Mouse (Mus musculus): Measurements from ENCODE around the gene Ncstn.

Ncstn gene

DNA sequence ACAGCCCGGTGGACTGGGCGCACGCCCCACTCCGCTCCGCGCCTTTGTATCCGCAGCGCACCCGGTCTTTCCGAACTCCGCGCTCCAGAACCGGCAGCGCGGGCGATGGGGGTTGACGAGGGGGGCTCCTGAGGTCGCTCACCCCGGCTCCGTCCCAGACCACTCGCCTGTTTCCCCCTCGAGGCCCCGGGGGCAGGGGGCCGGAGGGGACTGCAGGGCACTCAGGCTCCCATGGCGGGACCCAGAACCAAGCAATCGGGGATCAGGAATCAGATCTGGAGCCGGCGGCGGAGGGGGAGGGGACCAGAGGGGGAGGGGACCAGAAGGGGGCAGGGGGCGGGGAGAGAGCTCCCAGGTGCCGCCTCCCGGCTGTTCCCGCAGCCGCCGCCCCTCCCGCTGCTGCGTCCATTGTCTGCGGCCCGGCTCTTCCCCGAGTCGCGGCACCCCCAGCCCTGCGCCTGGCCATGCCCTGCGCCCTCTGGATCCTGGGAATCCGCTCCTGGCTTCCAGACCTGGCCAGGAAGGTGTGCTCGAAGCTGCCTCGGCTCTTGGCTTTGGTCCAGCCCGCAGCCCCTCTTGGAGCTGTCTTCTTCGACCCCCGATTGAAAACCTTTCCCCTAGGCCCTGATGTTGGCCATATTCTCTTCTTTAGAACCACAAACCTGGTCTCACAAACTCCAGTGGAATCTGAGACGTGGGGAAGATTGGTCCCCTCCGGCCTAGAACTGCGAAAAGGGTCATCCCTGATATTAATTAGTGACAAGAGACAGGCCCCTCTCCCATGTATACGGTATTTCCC, 55.4 kb downstream of the Ncstn start:
- DNase-seq (ENCODE audit: low spot score) = peak; percentile 70

DNA sequence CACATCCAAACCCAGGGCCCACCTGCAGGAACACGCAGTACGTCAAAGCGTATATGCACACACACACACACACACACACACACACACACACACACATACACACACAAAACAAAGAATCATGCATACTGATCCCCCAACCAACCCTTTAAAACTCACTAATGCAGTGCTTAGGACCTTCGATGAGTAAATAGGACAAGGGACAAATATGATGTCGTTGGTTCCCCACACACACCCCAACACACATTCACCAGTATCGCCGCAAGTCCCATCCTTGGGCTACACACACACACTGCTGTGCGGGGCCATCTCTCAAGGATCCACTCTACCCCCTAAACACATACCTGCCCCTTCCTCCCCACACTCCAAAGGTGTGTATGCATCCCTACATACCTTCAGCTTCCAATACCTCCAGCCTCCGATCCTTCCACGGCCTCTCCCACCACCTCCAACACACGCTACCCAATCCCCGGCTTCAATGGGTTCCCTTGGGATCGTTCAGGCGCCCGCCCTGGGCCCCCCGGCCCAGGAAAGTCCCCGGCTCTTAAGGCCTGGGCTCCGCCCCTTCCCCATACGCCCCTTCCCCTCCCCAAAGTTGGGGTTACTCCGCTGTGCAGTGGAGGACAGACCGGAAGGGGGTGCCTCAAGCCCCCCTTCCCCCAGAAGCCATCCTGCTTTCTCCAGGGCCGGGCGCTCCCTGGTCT, 56.2 kb downstream of the Ncstn start:
- DNase-seq (ENCODE audit: low spot score) = no peak

DNA sequence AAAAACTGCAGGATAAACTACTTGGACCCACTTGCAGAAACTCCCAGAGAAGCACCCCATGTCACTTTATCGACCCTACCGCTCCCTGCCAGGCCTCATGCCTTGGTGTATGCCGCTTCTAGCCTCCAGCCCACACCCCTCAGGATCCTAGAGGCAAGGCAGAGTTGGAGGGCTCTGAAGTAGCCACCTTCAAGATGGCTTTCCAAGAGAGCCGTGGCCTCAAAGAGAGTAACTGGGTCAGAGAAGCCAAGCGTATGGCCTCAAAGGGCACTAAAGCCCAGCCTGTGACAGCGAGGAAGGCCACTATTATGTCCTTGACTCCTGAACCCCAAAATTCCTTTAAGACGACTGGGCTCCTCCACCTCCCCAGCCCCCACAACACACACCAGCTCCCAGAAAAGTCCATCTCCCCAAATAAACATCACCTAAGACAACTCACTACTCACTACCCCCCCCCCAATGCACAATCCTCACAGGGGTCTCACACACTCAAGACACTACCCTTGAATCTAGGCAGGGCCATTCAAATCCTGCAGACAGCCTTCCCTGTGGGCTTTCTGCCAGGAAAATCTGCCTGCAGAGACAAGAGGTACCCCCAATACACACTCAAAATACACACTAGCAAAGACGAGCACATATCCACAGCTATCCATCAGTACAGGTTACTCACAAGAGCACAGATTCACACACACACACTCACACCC, 57.2 kb downstream of the Ncstn start:
- DNase-seq (ENCODE audit: low spot score) = no peak

DNA sequence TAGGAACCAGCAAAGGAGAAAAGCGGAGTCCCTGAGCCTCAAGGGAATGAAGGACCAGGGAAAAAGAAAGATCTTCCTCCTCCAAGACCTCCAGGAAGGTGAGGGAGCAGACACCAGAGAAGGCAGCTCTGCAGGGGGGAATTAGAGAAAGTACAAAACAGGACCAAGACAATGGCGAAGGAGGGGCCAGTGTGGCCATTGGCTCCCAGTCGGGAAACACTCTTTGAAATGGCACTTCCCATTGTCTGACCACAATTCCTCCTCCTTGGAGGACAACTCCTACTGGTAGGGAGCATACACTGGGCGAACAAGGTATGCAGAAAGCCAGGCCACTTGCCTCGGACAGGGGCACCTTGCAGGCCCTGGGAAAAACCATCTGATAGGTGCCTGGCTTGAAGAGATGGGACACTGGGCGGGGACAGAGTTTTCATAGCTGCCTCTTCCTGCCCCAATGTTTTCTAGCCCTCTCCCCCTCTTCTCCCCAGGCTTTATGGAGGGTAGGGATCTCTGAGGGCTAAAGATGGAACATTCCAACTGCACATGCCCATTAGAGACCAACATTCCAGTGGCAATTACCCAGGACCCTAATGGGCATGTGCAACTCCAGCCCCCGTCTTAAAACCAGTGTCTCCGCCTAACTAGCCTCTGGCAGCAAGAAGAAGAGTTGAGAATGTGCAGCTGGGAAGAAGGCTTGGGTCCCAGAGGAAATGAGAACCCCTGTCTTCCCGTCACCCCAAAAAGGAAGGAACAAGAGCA, 58.3 kb downstream of the Ncstn start:
- DNase-seq (ENCODE audit: low spot score) = no peak

DNA sequence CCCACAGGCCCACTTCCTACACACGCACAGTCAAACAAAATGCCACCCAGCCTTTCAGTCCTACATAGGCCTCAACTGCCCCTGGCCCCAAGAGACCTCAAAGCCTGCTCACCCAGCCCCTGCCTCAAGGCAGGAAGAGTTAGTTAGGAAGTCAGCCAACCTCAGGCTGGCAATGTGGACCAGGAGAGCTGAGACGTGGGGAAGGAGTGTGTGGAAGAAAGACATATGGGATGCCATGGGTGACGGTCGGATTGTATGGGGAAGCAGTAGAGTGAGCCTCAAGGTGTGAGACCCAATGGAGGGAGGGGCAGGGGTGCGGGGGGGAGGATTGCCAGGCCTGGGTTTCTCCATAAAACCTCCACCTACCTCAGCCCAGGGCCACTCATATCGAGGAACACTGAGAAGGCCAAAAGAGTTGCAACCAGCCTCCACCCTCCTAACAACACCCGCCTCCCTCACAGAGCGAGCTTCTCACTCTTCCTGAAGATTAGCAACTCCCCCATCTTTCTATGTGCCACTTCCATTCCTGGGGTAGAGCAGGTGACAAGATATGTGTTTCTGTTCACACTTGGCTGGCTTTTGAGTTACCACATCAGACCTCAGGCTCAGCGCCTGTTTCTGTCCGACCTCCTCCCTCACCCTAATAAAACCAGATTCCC, 62.6 kb downstream of the Ncstn start:
- DNase-seq (ENCODE audit: low spot score) = no peak

DNA sequence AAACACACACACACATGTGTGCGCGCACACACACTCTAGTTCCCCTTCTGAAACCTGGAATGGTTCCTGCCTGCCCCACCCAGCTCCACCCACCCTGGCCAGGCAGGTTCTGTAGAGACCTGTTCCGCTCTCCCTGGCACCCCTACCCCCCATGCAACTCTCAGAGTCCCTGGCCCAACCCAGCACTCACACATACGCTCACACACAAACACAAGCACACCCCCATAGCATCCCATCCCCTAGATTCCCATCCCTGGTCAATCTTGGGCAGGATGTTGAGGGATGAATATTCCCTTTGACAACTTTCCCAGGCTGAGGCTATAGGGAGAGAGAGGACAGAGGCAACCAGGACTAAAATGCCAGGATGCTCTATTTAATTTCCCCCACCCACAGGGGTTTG, 63.3 kb downstream of the Ncstn start:
- no peak for DNase-seq (ENCODE audit: low spot score)

DNA sequence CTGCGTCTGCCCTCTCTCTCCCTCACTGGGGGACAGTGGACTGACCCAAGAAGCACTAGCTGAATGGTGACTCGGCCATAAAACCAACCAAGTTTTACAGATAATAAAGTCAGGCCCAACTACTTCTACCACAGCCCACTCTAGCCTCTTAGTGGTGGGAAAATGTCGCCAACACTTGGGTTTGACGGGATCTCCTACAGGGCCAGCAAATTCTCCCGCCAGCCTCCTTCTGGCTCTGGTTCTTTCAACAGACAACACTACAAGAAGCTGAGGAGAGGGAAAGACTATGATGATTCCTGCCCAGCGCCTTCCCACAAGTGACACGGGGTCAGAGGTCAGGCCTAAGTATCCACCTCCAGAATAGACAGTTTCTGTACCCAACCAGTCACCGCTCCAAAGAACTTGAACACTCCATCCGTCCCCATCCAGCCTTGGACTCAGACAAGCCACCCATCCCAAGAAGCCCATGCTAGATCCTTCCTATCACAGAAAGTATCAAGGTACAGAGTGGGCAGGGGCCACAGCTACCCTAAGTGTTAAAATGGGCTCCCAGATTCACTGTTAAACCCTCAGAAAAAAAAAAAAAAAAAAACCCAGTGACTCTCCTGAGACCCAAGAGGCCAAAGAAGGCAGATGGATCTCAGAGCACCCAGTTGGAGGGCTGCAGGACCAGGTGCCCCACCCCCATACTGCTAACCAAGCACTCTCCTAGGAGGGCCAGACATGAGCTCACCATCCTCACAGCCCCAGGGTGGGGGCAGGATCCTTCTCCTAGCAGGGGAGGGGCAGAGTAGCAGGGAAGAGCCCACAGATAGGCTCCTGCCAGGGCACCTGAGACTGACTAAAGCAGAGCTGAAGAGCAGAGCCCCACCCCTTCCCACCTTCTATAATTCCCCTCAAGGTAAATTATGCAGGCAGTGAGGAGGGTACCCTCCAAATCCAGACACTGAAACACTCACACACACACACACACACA, 64.0 kb downstream of the Ncstn start:
- no peak for DNase-seq (ENCODE audit: low spot score)

DNA sequence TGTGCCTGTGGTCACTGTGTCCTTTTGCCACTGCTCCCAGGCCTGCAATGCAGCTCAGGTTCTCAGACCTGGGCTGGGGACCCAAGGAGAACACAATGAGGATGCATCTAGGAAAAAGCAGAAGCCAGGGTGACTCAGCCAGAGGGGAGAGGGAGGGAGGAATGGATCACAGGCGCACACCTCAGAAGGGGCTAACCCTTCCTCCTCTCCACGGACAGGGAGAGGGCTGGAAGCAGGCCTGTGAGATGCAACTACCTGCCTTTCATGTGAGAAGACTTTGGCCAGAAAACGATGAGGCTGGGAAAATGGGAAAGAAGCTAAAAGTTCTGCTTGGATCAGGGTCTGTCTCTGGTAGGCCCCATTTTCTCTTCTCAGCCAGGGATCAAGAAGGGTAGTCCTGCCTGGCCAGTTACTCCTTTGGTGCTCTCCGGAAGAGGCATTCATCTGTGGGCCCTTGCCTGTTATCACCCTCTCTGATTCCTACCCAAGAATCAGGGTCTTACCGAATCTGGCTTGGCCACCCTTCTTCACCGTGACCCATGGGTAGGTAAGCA, 65.0 kb downstream of the Ncstn start:
- no peak for DNase-seq (ENCODE audit: low spot score)

DNA sequence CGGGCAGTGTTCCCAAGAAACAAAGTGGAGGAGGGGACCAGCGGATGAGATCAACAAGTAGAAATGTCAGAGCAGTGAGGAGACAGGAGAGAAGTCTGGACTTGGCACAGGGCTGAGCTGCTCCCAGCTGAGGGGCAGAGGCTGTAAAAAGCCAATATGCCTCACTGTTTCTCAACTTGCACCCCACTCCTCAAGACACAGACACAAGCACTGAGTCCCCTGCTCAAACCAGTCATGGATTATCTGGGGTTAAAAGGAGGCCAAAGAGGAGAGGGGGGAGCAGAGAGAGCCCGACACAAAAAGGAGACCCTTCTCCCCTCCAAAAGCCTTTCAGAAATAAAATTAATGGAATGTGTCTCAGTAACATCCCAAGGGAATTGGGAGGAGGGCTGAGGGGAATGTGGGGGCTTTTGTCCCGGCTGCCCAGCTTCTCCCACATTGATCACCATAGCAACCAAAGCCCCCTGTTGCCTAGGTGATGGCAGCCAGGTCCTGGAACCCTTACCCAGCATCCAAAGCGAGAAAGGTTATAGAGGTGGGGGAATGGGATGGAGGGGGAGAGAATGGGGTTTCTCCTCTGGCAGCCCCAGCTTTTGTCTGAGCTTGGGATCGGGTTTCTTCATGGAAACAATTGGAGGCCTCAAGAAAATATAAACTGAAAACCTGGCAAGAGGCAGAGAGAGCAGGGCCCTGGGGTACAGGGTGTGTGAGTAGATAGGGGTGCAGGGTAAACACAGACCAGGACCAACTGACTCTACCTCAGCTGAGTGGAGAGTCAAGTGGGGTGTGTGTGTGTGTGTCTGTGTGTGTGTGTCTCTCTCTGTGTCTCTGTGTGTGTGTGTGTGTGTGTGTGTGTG, 65.7 kb downstream of the Ncstn start:
- no peak for DNase-seq (ENCODE audit: low spot score)

DNA sequence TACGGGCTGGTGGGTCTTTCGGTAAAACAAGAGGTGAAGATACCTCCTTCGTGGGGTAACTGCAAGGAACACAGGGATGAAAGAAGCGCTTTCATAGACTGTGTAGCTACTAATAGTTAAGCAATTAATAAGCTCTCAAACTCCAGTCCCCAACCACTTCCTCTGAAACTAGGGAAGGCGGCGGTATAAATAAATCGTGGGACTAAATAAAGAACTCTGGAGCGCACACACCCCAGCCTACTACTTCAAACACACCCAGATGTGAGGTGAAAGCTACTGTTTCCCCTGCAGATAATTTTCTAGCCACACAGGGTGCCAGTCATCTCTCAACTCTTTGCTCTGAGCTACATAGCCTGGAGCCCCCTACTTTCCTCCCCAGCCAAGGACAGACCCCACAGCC, 66.6 kb downstream of the Ncstn start:
- DNase-seq (ENCODE audit: low spot score) = no peak
